Mouse (Mus musculus) layer of hippocampus, adult 9-10 months (tissue): Measurements from ENCODE around the gene Eya3.
A peak's percentile ranks its signal among the peaks of the same experiment; 100 is the strongest.
"Not testable (repeated sequence)": the region's sequence is repeated elsewhere in the genome, so short reads cannot be mapped to it uniquely, and the experiment has no call there.

Experiments
- DNase-seq: peaks from one replicate; pipeline ENCODE4 v3.0.0; 2022; ENCODE audit warnings: low spot score

The Eya3 gene

GRCm38 (mm10) chr4:132638461-132639190 is at the start of gene Eya3:
TSS of gene Eya3 (plus strand) at chr4:132638987.
- peak; percentile 83 for DNase-seq

- DNase-seq = no peak
Measured at GRCm38 (mm10) chr4:132590642-132591041, 48.1 kb upstream of the Eya3 start.

GRCm38 (mm10) chr4:132592958-132593357 is 45.8 kb upstream of the Eya3 start:
- DNase-seq = peak; percentile 22

- DNase-seq = no peak
Measured at GRCm38 (mm10) chr4:132594191-132594590, 44.6 kb upstream of the Eya3 start.

GRCm38 (mm10) chr4:132598861-132599260 is 39.9 kb upstream of the Eya3 start:
- DNase-seq = no peak

- no peak for DNase-seq
Measured at GRCm38 (mm10) chr4:132599764-132600163, 39.0 kb upstream of the Eya3 start.

GRCm38 (mm10) chr4:132600465-132600864 is 38.3 kb upstream of the Eya3 start:
- no peak for DNase-seq

GRCm38 (mm10) chr4:132601242-132601641 is 37.5 kb upstream of the Eya3 start:
- not testable (repeated sequence) for DNase-seq

GRCm38 (mm10) chr4:132603468-132603867 is 35.3 kb upstream of the Eya3 start:
- no peak for DNase-seq

GRCm38 (mm10) chr4:132605816-132606215 is 33.0 kb upstream of the Eya3 start:
- peak; percentile 27 for DNase-seq

- no peak for DNase-seq
Measured at GRCm38 (mm10) chr4:132608147-132608546, 30.6 kb upstream of the Eya3 start.

GRCm38 (mm10) chr4:132610301-132610984 is 28.3 kb upstream of the Eya3 start:
- DNase-seq = no peak

- DNase-seq = no peak
Measured at GRCm38 (mm10) chr4:132611320-132611719, 27.5 kb upstream of the Eya3 start.

- no peak for DNase-seq
Measured at GRCm38 (mm10) chr4:132617873-132618272, 20.9 kb upstream of the Eya3 start.

GRCm38 (mm10) chr4:132618850-132619375 is 19.9 kb upstream of the Eya3 start:
- no peak for DNase-seq

GRCm38 (mm10) chr4:132620134-132620533 is 18.7 kb upstream of the Eya3 start:
- DNase-seq = no peak

GRCm38 (mm10) chr4:132621287-132622068 is 17.3 kb upstream of the Eya3 start:
- DNase-seq = no peak

- no peak for DNase-seq
Measured at GRCm38 (mm10) chr4:132624034-132624657, 14.6 kb upstream of the Eya3 start.

GRCm38 (mm10) chr4:132628830-132629229 is 10.0 kb upstream of the Eya3 start:
- no peak for DNase-seq

GRCm38 (mm10) chr4:132635971-132636370 is 2.8 kb upstream of the Eya3 start:
- DNase-seq = no peak

- no peak for DNase-seq
Measured at GRCm38 (mm10) chr4:132636554-132636953, 2.2 kb upstream of the Eya3 start.

- DNase-seq = no peak
Measured at GRCm38 (mm10) chr4:132639191-132639713, 465 bp downstream of the Eya3 start.
